Mouse (Mus musculus) adrenal gland, postnatal 10 days (tissue): ENCODE results near the gene Gm609. TPM values are rescaled to one million over a fixed set of nuclear protein-coding genes. Genes with fewer than 3 reads are reported as not detected.

Experiments used
- total RNA-seq, 2 experiments: library from RNA; stranded (reverse); gene quantifications; 2 replicates each; pipeline ENCODE4 v1.2.3; 2021

Gene Gm609
- total RNA-seq, 2 experiments from 2014 or later = 0.27 to 0.48 TPM

Other genes starting within 250 kb of the Gm609 start
- 10 to 100 TPM; 68.9 to 80.1 TPM for gene Cd200, start 83.9 kb downstream of the Gm609 start, total RNA-seq
- not detected for gene Gm17783, start 39.1 kb upstream of the Gm609 start, total RNA-seq
- gene Slc9c1, start 42.3 kb upstream of the Gm609 start, total RNA-seq = not detected
- gene Gcsam, start 117.4 kb upstream of the Gm609 start, total RNA-seq = under 1 TPM; 0.21 to 0.48 TPM
- under 1 TPM; 0.18 to 0.48 TPM for gene BC016579, start 161.1 kb upstream of the Gm609 start, total RNA-seq
- under 1 TPM; 0.30 to 0.82 TPM for gene Tmprss7, start 200.7 kb upstream of the Gm609 start, total RNA-seq
- 10 to 100 TPM in 1 of 2 experiments, 1 to 10 TPM in 1; 7.1 to 12.1 TPM for gene Tagln3, start 231.6 kb upstream of the Gm609 start, total RNA-seq
- 10 to 100 TPM; 23.0 to 26.4 TPM for gene Abhd10, start 250.0 kb upstream of the Gm609 start, total RNA-seq